Mouse (Mus musculus) activated CD4-positive, CD25-positive, alpha-beta regulatory T cell (primary cell): Measurements from ENCODE around the gene Atxn7l3. TPM values are rescaled to one million over a fixed set of nuclear protein-coding genes. Genes with fewer than 3 reads are reported as not detected.

Source experiments
- polyA plus RNA-seq, 2 experiments: library from polyadenylated mRNA; unstranded; fragments of 100-300 nt; shearing (Covaris generic); gene quantifications; one replicate each; pipeline ENCODE4 v1.2.1; 2017

The Atxn7l3 gene
- polyA plus RNA-seq: 10 to 100 TPM; 18.9 to 21.8 TPM

GRCm38 (mm10) chr11:102296491-102297472, at the start of gene Atxn7l3:
Atxn7l3 (minus strand) TSS chr11:102296631.

GRCm38 (mm10) chr11:102319410-102319792, 23.0 kb upstream of the Atxn7l3 start, which contains the start of gene Ubtf:
Ubtf (minus strand) TSS chr11:102319742.

GRCm38 (mm10) chr11:102284501-102285094, 11.8 kb downstream of the Atxn7l3 start, which contains the start of gene Tmub2:
Tmub2 (plus strand) TSS chr11:102284931.

GRCm38 (mm10) chr11:102268520-102269244, 27.7 kb downstream of the Atxn7l3 start, which contains the start of gene Asb16:
Asb16 (plus strand) TSS chr11:102268743.

GRCm38 (mm10) chr11:102248630-102249230, 47.7 kb downstream of the Atxn7l3 start, which contains the start of gene BC030867:
BC030867 (plus strand) TSS chr11:102248882.

Other genes starting within 250 kb of the Atxn7l3 start
- gene Mpp2, start 208.1 kb downstream of the Atxn7l3 start, polyA plus RNA-seq: 1 to 10 TPM; 1.5 to 3.2 TPM
- gene Ppy, start 195.3 kb downstream of the Atxn7l3 start, polyA plus RNA-seq: not detected
- gene Pyy, start 188.8 kb downstream of the Atxn7l3 start, polyA plus RNA-seq: not detected
- under 1 TPM in 1 of 2 experiments, not detected in 1; 0.14 TPM for gene Nags, start 151.1 kb downstream of the Atxn7l3 start, polyA plus RNA-seq
- gene Tmem101, start 140.2 kb downstream of the Atxn7l3 start, polyA plus RNA-seq: 10 to 100 TPM in 1 of 2 experiments, 1 to 10 TPM in 1; 4.9 to 10.4 TPM
- gene Lsm12, start 111.3 kb downstream of the Atxn7l3 start, polyA plus RNA-seq: 10 to 100 TPM; 71.5 to 99.9 TPM
- 10 to 100 TPM; 23.4 to 38.3 TPM for gene G6pc3, start 107.0 kb downstream of the Atxn7l3 start, polyA plus RNA-seq
- gene Hdac5, start 66.5 kb downstream of the Atxn7l3 start, polyA plus RNA-seq: 10 to 100 TPM; 23.2 to 25.0 TPM
- 1 to 10 TPM; 1.3 to 2.5 TPM for gene BC030867, start 47.7 kb downstream of the Atxn7l3 start, polyA plus RNA-seq
- gene Asb16, start 27.9 kb downstream of the Atxn7l3 start, polyA plus RNA-seq: not detected
- 10 to 100 TPM; 53.2 to 53.9 TPM for gene Tmub2, start 11.7 kb downstream of the Atxn7l3 start, polyA plus RNA-seq
- 100 to 1,000 TPM; 104 to 123 TPM for gene Ubtf, start 23.1 kb upstream of the Atxn7l3 start, polyA plus RNA-seq
- 1 to 10 TPM; 3.0 to 3.3 TPM for gene Slc4a1, start 69.6 kb upstream of the Atxn7l3 start, polyA plus RNA-seq
- gene Rundc3a, start 96.8 kb upstream of the Atxn7l3 start, polyA plus RNA-seq: 10 to 100 TPM; 25.8 to 29.9 TPM
- 10 to 100 TPM; 78.1 to 93.5 TPM for gene Slc25a39, start 111.3 kb upstream of the Atxn7l3 start, polyA plus RNA-seq
- 10 to 100 TPM; 42.4 to 63.7 TPM for gene Grn, start 133.7 kb upstream of the Atxn7l3 start, polyA plus RNA-seq
- under 1 TPM in 1 of 2 experiments, not detected in 1; 0.32 TPM for gene Fam171a2, start 151.1 kb upstream of the Atxn7l3 start, polyA plus RNA-seq
- 1 to 10 TPM in 1 of 2 experiments, under 1 TPM in 1; 0.64 to 1.1 TPM for gene Itga2b, start 173.5 kb upstream of the Atxn7l3 start, polyA plus RNA-seq